Mouse (Mus musculus): Measurements from ENCODE around the gene Tmprss7.

- no peak for TF ChIP-seq EP300 (IDR thresholded peaks at IDR 0.05; ENCODE audit: low read depth)
- TF ChIP-seq CTCF (IDR thresholded peaks at IDR 0.05; ENCODE audit: low read depth): no peak
These were observed 31.1 kb downstream of the Tmprss7 start for GRCm38 (mm10) chr16:45662381-45662780.
